Mouse (Mus musculus) layer of hippocampus, adult 11-12 months (tissue): Measurements from ENCODE around the gene Fam222a.

Experiments used
- DNase-seq: peaks from one replicate; pipeline ENCODE4 v3.0.0; 2022; ENCODE audit warnings: low spot score

Gene Fam222a

DNA sequence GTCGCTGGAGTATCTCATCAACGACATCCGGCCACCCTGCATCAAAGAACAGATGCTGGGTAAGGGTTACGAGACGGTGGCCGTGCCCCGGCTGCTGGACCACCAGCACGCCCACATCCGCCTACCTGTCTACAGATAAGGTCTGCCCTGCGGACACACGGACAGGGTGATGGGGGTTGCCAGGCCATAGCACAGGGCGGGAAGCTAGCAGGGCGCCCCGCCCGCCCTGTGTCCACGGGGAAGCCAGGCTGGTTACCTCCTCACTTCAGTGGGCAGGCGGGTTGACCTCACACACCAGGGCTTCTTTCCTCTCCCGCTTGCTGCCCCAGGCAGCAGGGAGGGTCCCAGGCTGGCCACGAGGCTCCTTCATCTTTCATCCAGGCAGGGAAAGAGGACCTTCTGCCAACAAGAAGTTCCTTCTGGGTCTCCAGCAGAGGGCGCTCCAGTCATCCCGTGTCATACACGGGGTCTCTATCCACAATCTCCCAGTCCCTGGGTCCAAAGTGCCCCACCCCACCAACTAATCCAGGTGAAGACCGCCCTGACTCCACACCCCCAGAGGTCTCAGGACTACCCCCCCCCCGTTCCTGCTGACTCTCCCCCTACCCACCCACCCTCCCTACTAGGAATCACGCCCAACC lies 44.3 kb downstream of the Fam222a start:
- no peak for DNase-seq

GRCm38 (mm10) chr5:114614863-114615262 lies 47.0 kb downstream of the Fam222a start:
- no peak for DNase-seq

- no peak for DNase-seq
Measured at GRCm38 (mm10) chr5:114616336-114617061, 48.7 kb downstream of the Fam222a start.

GRCm38 (mm10) chr5:114617809-114618208 lies 50.0 kb downstream of the Fam222a start:
- no peak for DNase-seq

DNA sequence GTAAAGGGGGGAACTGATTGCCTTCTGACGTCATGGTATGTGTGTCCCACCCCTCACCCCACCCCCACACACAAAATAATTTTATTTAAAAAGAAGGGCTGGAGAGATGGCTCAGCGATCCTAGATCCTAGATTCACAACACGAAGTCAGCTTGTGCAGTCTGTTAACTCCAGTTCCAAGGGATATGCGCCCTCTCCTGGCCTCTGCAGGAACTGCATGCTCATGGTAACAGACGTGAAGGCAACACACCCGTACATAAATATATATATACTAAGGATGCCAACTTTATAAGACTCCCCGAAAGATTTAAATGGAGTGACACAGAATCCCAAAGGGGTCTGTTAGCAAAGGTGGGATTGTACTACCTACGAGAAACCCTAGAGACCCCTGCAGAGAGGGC lies 51.0 kb downstream of the Fam222a start:
- peak; percentile 77 for DNase-seq

DNA sequence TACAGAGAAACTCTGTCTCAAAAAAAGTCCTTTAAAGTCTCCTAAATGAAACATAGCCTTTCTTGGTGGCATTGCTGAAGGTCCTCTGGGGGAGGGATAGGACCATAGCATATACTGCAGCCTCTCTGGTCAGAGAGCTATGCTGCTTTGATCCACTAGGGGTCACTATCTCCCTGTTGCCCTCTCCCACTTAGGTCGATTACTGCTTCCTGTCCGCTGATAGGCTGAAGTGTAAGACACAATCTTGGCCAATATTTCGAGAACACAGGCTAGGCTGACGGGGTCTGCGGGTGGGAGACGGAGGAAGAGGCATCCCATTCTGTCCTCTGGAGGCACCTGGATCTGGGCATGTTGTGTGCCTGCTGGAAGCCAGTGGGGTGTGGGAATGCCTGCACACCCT lies 52.5 kb downstream of the Fam222a start:
- no peak for DNase-seq

GRCm38 (mm10) chr5:114625590-114625989 lies 57.8 kb downstream of the Fam222a start:
- peak; percentile 45 for DNase-seq

DNA sequence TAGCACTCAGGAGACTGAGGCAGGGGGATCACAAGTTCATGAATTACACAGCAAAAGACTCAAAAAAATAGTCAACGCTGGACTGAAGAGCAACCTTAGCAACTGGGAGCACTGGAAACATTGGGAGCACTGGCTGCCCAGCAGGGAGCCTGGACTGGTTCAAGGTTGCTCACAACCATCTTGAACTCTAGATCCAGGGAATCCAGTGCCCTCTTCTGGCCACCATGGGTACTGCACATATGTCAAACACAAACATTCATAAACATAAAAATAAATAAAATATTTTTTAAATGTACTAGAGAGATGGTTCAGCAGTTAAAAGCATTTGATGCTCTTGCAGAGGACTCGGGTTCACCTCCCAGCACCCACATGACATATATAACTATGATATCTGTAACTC lies 63.5 kb downstream of the Fam222a start:
- no peak for DNase-seq

DNA sequence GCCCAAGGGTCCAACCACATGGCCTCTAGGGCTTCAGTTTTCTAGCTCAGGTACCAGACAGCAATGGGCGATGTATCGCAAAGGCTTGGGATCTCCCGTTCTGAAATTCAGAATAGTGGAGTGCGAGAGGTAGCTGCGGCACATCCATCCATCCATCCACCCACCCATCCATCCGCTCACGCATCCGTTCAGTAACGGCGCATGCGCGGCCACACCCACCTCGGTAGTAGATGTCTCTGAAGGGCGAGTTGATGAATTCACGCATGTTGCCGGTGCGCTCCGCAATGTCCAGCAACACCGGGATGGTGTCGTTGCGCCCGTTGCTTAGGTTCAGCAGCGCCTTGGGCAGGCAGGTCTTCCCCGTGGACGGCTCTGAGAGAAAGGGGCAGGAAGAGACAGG lies 68.3 kb downstream of the Fam222a start:
- DNase-seq: no peak

DNA sequence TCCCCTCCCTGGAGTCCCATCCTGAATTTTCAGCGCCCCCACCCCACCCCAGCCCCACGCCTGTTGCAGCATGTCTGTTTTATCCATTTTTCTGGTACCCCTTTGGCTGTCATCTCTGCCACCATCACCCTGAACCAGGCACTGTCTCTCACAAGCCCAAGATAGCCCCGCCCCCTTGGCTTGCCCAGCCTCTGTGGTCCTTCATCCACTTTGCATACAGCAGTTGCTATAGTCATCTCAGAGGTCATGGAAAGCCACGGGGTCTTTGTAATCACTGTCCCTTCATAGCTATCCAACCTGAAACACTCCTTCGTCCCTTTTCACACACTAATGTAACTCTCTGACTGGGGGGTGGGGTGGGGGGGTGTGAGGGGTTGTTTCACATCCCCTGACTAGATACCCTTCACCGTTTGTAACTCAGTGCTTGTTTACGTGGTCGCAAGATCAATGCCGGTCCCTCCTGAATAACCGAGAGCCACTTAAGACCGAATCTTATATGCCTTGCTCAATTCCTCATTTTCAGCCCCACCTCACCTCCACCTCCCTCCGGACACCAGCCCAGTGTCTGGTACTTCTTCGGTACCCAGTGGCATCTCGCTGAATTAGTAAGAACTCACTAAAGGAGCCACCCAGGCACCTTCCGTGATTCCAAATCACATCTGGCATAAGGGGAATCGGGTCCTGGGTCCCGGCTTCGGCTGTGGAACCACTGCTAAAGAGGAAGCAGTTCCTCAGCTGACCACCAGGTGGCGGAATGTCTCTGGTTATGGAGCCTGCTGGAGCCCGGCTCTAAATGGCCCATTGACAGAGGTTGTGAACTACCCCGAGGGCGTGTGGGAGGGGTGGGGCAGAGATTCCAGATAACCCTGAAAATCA lies 71.2 kb downstream of the Fam222a start:
- peak; percentile 91 for DNase-seq

DNA sequence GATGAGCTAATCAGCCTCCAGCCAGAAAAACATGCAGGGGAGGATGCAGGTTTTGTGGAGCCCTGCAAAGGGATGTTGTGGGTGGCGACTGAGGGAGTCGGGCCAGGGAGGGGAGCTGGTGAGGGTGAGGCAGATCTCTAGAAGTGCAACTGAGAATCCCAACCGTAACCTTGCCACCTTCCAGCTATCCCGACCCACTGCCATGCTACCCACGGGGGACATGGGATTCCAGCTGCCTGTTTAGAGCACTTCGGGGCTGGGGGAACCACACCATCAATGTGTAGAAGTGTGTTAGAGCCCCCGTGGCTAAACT lies 71.8 kb downstream of the Fam222a start:
- no peak for DNase-seq

- DNase-seq: no peak
Measured at GRCm38 (mm10) chr5:114640809-114641208, 73.0 kb downstream of the Fam222a start.

GRCm38 (mm10) chr5:114644918-114645317 lies 77.1 kb downstream of the Fam222a start:
- no peak for DNase-seq

DNA sequence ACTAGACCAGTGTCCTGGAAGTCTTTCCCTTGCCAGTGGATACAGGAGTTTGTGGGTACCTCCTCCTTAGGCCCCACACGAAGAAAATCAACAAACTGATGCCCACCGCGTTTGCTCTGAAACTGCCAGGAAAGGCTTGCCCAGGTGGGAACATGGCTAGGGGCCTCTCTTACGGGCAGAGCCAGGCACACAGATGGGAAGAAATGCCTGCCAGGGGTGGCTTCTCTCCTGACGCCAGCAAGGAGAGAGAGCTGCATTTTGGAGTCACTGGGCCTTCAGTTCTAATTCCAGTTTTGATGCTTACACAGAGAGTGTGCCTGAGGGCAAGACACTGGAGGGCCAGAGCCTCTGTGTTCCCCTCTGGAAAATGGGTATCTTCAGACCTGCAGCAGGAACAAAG lies 78.1 kb downstream of the Fam222a start:
- DNase-seq: no peak

DNA sequence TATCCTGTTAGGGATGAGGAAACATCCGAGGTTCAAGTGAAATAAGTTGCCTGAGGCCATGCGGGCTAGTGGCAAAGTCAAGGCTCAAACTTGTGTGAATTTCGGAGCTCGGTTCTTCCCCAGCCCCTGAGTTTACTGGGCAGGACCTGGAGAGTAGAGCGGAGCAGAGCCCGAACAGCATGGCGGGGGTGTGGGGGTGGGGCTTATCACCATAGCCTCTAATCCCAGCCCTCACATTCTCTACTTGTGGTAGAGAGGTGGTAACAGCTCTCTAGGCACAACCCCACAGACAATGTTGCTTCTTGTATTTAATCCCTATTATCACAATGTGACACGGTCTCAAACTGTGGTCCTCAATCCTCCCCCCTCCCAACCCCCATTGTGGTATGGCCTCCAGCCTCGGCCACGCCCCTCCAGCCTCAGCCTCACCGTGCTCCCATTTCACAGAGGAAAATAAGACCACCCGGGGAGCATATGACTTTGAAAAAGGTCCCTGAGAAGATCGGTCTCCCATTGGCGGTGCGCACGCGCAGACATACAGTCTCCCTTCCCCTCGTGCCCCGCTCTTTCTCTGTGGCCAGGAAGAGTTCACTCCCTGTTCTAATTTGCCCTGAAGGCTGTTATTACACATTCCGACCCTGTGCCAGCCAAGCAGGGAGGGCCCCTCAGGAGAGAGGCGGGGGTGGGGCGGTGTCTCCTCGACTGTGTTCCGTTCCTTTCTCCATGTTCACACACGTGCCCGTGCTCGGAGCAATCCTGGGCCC lies 79.6 kb downstream of the Fam222a start:
- no peak for DNase-seq

- no peak for DNase-seq
Measured at GRCm38 (mm10) chr5:114648728-114649311, 81.0 kb downstream of the Fam222a start.

DNA sequence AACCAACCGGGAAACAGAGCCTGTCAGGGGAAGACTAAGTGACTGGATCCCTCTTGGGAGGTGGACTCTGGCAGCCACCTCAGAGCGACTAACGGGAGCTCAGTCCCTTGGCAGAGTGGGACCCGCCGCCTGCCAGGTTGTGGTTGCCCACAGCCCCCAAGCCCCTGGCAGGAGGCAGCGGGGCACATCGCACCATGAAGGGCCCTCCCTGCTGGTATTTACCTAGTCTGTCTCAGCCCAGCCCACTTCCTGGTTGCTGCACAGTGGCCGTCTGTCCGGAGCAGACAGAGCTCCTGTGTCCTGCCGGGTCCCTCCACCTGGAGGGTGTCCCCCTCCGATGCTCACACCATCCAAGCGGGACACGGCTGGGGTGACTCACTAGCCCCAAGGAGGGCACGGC lies 83.2 kb downstream of the Fam222a start:
- DNase-seq: no peak

- DNase-seq: no peak
Measured at GRCm38 (mm10) chr5:114651449-114651848, 83.6 kb downstream of the Fam222a start.

DNA sequence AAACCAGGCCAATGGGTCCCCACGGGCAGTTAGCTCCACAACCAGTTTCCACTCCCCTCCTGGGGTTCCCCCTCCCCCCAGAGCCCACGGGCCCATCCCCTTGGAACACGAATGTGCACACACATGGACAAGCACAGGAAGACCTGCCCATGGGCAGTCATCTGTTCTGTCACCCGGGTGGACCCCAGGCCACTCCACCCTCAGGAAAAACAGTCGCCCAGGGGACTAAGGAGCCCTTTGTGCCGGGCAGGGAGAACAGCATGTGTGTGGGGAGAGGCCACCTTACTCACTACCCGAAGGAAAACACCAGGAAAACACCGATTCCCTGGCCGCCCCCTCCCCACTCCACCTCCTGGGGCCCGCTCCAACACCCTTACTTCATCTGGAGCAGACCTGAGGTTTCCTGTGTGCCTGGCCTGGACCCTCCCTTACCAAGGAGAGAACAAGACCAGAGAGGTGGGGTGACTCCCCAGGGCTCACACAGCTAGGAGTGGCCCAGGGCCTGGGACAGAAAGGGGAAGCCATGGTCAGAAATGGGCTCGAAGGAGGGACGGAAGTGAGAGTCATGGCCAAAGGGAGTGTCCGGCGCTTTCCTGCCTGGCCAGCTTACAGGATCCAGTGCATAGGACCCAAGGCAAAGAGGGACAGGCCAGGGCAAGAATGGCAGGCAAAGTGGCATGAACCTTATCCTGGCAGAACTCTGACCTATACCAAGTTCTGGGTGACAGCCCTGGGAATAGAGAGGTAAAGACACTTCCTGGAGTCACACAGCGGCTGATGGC lies 86.0 kb downstream of the Fam222a start:
- no peak for DNase-seq

DNA sequence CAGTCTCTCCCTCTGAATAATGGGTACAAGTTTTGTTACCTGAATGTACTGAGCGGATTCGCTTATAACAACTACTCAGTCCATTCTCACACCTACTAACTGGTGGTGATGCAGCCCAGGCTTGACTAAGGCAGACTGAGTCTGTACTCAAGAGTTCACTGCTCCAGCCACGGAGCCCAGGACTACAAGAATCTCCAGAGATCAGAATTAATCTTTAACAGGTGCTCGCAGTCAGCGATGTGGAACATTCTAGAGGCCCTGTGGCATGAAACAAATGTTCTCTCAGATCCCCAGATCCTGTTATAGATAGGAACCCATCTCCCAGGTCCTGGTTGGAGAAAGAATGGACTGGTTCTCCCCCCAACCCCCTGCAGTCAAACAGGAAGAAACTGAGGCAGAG lies 87.9 kb downstream of the Fam222a start:
- no peak for DNase-seq

- no peak for DNase-seq
Measured at GRCm38 (mm10) chr5:114656305-114656704, 88.5 kb downstream of the Fam222a start.
